Mouse (Mus musculus) cerebellum, adult 2 months (tissue): ENCODE results near the gene Myt1l. TPM values are rescaled to one million over a fixed set of nuclear protein-coding genes. Genes with fewer than 3 reads are reported as not detected.
A peak's percentile ranks its signal among the peaks of the same experiment; 100 is the strongest.

Source experiments
- DNase-seq, 2 experiments: peaks; one replicate each; pipeline ENCODE4 v3.0.0; 2021
- H3K27ac ChIP-seq: fragments of 200-500 bp; 2 replicates; pipeline ENCODE4 v1.5.1; 2012; ENCODE audit warnings: low read length, control low read depth, inconsistent platforms; ENCODE audit not compliant: insufficient read depth
- H3K27me3 ChIP-seq: fragments of 200-500 bp; 2 replicates; pipeline ENCODE4 v1.6.1; 2012; ENCODE audit warnings: inconsistent platforms, mild to moderate bottlenecking, low read length, moderate library complexity; ENCODE audit not compliant: control insufficient read depth, insufficient read depth
- H3K4me1 ChIP-seq: fragments of 200-500 bp; 2 replicates; pipeline ENCODE4 v1.6.1; 2011; ENCODE audit warnings: low read length; ENCODE audit not compliant: control insufficient read depth, insufficient read depth
- H3K4me3 ChIP-seq: fragments of 200-500 bp; replicated peaks from 2 replicates; pipeline ENCODE3; 2011; ENCODE audit warnings: mild to moderate bottlenecking, low read depth, low read length, control low read depth; ENCODE audit not compliant: insufficient read depth
- CTCF ChIP-seq: fragments of 200-500 bp; IDR thresholded peaks from 2 replicates; pipeline ENCODE4 v1.5.1; 2011; ENCODE audit warnings: low read depth, mild to moderate bottlenecking, control low read depth, low read length, moderate library complexity, borderline replicate concordance; ENCODE audit not compliant: insufficient read depth
- POLR2A ChIP-seq: fragments of 200-500 bp; IDR thresholded peaks from 2 replicates; pipeline ENCODE4 v1.6.1; 2011; ENCODE audit warnings: low read length, control low read depth, borderline replicate concordance; ENCODE audit not compliant: insufficient read depth
- WGBS: fragments of 180-500 bp; shearing (Covaris S2); methylation state at CpG from one replicate; pipeline ENCODE4 v1.1.7; 2018; 5-methylcytosine and 5-hydroxymethylcytosine counted together
- polyA plus RNA-seq: library from polyadenylated mRNA; depleted of rRNA; stranded (reverse); fragments of >200 nt; gene quantifications from 2 replicates; pipeline ENCODE4 v1.2.3, GENCODE M21; 2012

Gene Myt1l
- polyA plus RNA-seq, 1 experiment, result 43.8 TPM

- Histone ChIP-seq H3K4me3 (no peak overlapping the region), H3K27me3 (no peaks in the 10 kb centered on the region), H3K4me1 (0 out of 2 replicates have a peak, but pooled peaks cover 2% of the 10 kb centered on the region), H3K27ac (no peak overlapping the region)
- peak in 1 of 2 experiments; percentile 40 for DNase-seq
- TF ChIP-seq CTCF (no peak), POLR2A (no peak)
Measured at GRCm38 (mm10) chr12:29617746-29618145, 89.6 kb downstream of the Myt1l start.

GRCm38 (mm10) chr12:29621530-29621929, 93.3 kb downstream of the Myt1l start:
- Histone ChIP-seq H3K4me3 (no peak overlapping the region), H3K4me1 (peaks cover 8% of the 10 kb centered on the region), H3K27ac (no peak overlapping the region), H3K27me3 (no peaks in the 10 kb centered on the region)
- TF ChIP-seq CTCF, result no peak
- TF ChIP-seq POLR2A, result no peak
- DNase-seq, result no peak
- 88% methylated on average over 5 of the region's 5 CpGs for WGBS

- Histone ChIP-seq H3K27me3 (no peaks in the 10 kb centered on the region), H3K4me3 (no peak overlapping the region), H3K27ac (no peak overlapping the region), H3K4me1 (peaks cover 14% of the 10 kb centered on the region)
- TF ChIP-seq CTCF, result peak; percentile 82
- no peak for TF ChIP-seq POLR2A
- peak; percentile 41 to 43 for DNase-seq
- WGBS, result 41% methylated on average over 15 of the region's 15 CpGs
Measured at GRCm38 (mm10) chr12:29627956-29628750, 100.0 kb downstream of the Myt1l start.

- Histone ChIP-seq H3K27ac (no peak overlapping the region), H3K4me1 (peaks cover 14% of the 10 kb centered on the region), H3K27me3 (no peaks in the 10 kb centered on the region), H3K4me3 (no peak overlapping the region)
- TF ChIP-seq POLR2A (no peak), CTCF (no peak)
- 64% methylated on average over 10 of the region's 10 CpGs for WGBS
- DNase-seq, result no peak
Measured at GRCm38 (mm10) chr12:29629875-29630538, 101.8 kb downstream of the Myt1l start.

DNA sequence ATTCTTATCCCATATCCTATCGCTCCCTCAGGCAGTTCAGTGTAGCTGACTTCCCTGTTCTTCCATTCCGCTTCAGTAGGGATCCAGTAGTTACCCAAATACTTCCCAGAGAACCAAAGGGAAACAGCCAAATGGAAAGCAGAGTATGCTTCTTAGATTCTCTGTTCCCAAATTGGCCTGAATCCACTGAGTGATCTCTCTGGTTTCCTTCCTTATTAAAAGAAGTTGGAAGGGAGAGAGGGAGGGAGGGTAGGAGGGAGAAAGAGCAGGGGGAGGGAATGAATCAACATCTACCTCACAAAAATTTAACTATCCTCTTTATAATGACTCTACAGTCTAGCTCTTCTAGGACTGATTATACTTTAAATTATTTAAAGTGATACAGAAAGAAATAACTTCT, 106.3 kb downstream of the Myt1l start:
- H3K4me3 ChIP-seq, result no peak overlapping the region
- WGBS, result 78% methylated on average over 2 of the region's 2 CpGs
- no peak overlapping the region for H3K27ac ChIP-seq
- TF ChIP-seq CTCF (no peak), POLR2A (no peak)
- no peaks in the 10 kb centered on the region; the same call in none of the 2 replicates for H3K4me1 ChIP-seq
- DNase-seq, result no peak
- no peaks in the 10 kb centered on the region for H3K27me3 ChIP-seq

DNA sequence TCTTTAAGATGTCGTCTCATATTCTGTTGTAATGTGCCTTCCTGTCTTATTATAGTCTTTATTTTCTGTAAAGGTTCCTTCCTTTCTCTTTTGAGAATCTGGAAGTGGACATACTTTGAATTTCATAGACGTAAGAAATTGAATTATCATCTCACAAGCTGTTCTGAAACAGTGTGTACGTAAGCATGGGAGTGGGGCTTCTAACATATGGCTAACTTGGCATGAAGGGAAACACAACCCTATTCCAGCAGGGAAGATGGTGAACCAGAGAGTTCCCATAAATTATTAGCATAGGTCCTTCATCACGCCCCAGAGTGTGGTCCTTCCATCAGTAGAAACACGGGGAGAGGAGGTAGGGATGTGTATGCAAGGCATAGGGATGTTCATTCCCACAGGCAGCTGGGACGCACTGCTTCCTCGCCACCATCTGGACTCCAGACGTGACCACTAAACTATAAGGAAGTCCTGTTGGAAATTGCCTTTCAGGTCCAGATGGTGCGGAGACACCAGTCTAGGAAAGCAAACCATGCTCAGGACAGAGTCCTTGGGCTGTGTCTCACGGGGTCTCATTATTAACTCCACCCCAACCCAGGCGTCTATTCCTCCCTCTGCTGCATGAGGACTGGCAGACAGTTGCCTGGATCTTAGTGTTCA, 111.5 kb downstream of the Myt1l start:
- DNase-seq, result no peak
- peaks cover 5% of the 10 kb centered on the region for H3K4me1 ChIP-seq
- 39% methylated on average over 11 of the region's 11 CpGs for WGBS
- no peak overlapping the region for H3K4me3 ChIP-seq
- TF ChIP-seq CTCF, result no peak
- TF ChIP-seq POLR2A, result no peak
- no peak overlapping the region; the same call in 1 of the 2 replicates for H3K27ac ChIP-seq
- H3K27me3 ChIP-seq, result no peaks in the 10 kb centered on the region; the same call in 1 of the 2 replicates

- Histone ChIP-seq H3K4me3 (no peak overlapping the region), H3K4me1 (peaks cover 5% of the 10 kb centered on the region), H3K27ac (no peak overlapping the region), H3K27me3 (no peaks in the 10 kb centered on the region; the same call in 1 of the 2 replicates)
- no peak for TF ChIP-seq CTCF
- no peak for TF ChIP-seq POLR2A
- WGBS, result 78% methylated on average over 1 of the region's 1 CpGs
- no peak for DNase-seq
Measured at GRCm38 (mm10) chr12:29640201-29640600, 112.0 kb downstream of the Myt1l start.
